Mouse (Mus musculus): ENCODE results near the gene Rpl18.
A peak's percentile ranks its signal among the peaks of the same experiment; 100 is the strongest.

The Rpl18 gene

GRCm38 (mm10) chr7:45700301-45701015 is 14.8 kb upstream of the Rpl18 start:
- no peak for DNase-seq (ENCODE audit: low spot score)

GRCm38 (mm10) chr7:45701072-45701471 is 14.2 kb upstream of the Rpl18 start:
- no peak for DNase-seq (ENCODE audit: low spot score)

DNA sequence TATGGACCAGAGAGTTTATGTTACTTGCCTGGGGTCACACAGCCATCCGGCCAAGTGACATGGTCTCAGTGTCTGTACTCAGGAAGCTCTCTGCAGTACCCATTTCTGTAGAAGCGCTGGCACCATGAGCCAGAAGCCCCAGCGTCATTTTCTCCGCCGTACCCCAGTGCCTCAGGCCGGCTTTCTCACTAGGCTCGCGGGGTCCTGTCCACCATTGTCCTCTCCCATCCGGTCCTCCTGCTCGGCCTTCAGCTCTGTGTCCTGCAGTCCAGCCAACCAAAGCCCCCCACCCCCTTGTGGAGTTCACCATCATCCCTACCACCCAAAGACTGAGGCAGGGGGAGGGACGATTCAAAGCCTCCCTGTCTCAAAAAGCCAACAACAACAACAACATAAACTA is 13.7 kb upstream of the Rpl18 start:
- DNase-seq (ENCODE audit: low spot score), result no peak

GRCm38 (mm10) chr7:45702316-45702715 is 12.9 kb upstream of the Rpl18 start:
- DNase-seq (ENCODE audit: low spot score), result no peak

- DNase-seq (ENCODE audit: low spot score), result no peak
These were observed 12.3 kb upstream of the Rpl18 start for GRCm38 (mm10) chr7:45702809-45703520.

DNA sequence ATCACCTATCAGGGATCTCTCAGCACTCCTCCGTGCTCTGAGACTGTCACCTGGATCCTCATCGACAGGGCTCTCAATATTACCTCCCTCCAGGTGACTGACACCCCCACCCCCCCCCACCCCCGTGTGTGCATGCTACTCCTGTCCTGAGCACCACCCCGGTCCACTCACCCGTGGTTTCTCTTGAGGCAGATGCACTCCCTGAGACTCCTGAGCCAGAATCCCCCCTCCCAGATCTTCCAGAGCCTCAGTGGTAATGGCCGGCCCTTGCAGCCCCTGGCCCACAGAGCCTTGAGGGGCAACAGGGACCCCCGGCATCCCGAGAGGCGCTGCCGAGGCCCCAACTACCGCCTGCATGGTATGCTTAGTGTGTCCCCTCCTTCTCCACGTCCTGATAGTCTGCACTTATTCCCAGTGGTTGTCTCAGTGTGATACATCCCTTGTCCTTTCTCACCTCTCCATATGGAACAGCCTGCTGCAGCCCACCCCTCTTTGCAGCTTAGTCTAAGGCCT is 11.7 kb upstream of the Rpl18 start:
- no peak for DNase-seq (ENCODE audit: low spot score)

- no peak for DNase-seq (ENCODE audit: low spot score)
These were observed 11.2 kb upstream of the Rpl18 start for GRCm38 (mm10) chr7:45704046-45704559.

DNA sequence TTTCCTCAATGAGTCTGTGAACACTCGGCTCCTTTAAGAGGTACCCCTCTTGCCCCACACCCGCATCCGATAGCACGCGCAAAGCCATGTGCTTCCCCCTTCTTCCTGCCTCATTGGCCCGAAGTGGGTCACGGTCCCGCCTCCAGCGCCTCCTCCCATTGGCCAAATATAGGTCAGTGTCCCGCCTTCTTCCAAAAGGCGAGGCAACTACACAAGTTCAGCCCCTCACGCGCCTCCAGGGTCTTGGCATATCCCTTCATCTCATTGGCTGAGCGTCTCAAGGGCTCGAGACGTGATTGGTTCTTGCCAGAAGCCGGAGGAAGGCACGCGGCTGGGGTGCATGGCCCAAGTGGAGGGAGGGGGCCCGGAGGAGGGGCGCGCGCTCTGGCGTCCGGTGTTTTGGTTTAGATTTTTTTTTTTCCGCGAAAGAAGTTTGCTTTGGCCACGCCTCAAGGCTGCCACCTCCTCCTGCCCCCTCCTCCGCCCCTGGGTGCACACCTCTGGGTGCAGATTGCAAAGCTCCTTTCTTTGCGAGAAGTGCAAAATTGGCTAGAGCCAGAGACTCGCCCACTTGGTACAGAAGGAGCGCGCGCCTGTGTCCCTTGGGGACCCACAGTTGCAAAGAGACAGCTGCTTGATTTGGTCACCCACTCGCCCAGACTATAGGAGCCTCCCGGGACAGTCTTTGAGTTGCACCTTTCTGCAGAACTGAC is 10.4 kb upstream of the Rpl18 start, which contains the start of gene Dbp:
Gene Dbp (plus strand): TSS at position 359 of the 713 bp plus-strand sequence.
- peak; percentile 100 for DNase-seq (ENCODE audit: low spot score)

GRCm38 (mm10) chr7:45705443-45705864 is 9.8 kb upstream of the Rpl18 start:
- no peak for DNase-seq (ENCODE audit: low spot score)

- DNase-seq (ENCODE audit: low spot score), result peak; percentile 77
These were observed 9.4 kb upstream of the Rpl18 start for GRCm38 (mm10) chr7:45705873-45706281.

- peak; percentile 86 for DNase-seq (ENCODE audit: low spot score)
These were observed 8.5 kb upstream of the Rpl18 start for GRCm38 (mm10) chr7:45706721-45707241.

- DNase-seq (ENCODE audit: low spot score), result peak; percentile 94
These were observed 7.8 kb upstream of the Rpl18 start for GRCm38 (mm10) chr7:45707375-45707967.

DNA sequence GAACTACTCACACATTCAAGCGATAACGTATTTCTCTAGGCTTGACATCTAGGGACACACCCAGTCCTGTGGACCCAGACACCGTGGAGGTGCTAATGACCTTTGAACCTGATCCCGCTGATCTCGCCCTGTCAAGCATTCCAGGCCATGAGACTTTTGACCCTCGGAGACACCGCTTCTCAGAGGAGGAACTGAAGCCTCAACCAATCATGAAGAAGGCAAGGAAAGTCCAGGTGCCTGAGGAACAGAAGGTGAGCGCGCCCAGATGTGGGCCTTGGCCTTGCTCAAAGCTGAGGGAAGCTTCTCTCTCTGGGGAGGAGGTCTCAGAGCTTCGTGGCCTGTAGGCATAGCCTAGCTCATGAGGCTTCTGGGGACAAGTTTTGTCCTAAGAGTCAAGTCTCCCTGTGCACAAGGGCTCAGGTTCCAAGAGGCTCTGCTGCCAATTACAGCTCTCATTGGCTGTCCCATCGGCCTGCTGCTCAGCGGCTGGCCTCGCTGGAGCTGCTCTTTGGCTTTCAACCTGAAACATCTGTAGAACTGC is 7.0 kb upstream of the Rpl18 start:
- no peak for DNase-seq (ENCODE audit: low spot score)

- DNase-seq (ENCODE audit: low spot score), result no peak
These were observed 6.2 kb upstream of the Rpl18 start for GRCm38 (mm10) chr7:45709036-45709435.

- no peak for DNase-seq (ENCODE audit: low spot score)
These were observed 5.4 kb upstream of the Rpl18 start for GRCm38 (mm10) chr7:45709677-45710355.

DNA sequence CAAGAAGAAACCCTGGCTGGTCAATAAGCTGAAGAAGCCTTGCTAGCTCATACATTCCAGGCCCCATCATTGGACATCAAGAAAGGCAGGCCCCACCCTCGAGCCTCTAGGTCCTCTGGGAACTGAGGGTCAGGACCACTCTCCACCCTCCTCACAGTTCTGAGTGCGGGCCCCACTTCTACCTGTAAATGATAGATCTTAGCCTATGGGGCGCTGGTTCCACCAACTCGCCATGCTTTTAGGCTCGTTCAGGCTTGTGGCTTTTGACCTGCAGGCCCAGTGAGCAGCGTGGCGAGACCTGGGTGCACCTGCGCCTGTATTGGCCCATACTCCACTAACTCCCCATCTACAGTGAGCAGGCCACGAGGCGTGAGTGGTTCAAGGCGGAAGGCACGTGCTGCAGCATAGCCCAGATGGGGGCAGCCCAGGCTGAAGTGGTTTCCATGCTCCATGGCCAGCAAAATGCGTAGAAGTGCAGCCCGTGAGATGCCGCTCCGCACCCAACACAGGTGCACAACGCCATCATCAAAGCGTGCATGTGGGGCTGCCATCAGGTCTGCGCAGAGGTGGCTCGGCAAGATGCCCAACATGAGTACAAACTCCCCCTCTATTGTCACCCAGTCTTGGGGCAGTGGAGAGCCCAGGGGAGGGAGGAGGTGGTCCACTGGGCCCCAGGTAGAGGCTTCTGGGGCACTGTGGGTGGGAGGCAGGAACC is 4.6 kb upstream of the Rpl18 start:
- DNase-seq (ENCODE audit: low spot score), result no peak

- no peak for DNase-seq (ENCODE audit: low spot score)
These were observed 3.8 kb upstream of the Rpl18 start for GRCm38 (mm10) chr7:45711316-45712021.

DNA sequence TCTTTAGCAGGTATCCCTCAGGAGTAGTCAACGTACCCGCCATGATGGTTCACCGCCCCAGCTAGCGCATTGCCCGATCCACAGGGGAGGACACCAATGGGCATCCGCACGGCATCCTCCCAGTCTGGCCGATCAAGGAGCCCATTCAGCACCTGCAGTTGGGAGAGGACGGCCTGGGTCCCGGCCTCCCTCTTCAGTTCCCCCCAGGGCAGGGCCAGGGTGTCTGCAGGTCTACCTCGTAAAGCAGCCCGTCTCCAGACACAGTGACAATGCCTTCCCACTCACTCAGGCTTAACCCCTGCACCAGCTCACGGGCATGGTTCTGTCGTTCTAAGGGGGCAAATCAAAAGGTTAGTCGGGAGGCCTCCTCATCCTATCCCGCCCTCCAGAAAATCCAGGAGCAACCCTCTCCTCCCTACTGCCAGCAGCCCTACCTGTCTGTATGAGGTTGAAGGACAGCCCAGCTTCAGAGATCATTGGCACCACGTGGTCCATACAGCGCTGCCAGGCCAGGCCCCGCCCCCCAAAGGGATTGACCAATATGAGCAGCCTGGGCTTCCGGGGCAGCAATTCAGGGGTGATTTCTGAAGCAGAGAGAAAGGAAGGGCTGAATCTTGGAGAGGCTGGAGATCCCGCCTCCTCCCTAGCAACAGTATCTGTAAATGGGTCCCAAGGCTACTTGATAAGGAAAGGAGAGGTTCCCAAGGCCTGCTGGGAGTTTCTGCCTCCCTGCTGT is 3.1 kb upstream of the Rpl18 start:
- DNase-seq (ENCODE audit: low spot score), result peak; percentile 83

GRCm38 (mm10) chr7:45713396-45713795 is 1.9 kb upstream of the Rpl18 start:
- DNase-seq (ENCODE audit: low spot score), result no peak

All from ovary, adult 18-20 months (tissue).